Mouse (Mus musculus): ENCODE measurements around the gene Spem2.

- TF ChIP-seq TAL1 (IDR thresholded peaks at IDR 0.05; ENCODE audit: low read length) = no peak
- TF ChIP-seq GATA1 (IDR thresholded peaks at IDR 0.05; ENCODE audit: low read length) = no peak
Observed at GRCm38 (mm10) chr11:69865561-69865960, 47.3 kb upstream of the Spem2 start.
